Mouse (Mus musculus) right cerebral cortex, postnatal 25 days (tissue): ENCODE data around the gene Ssr2.
"Not testable (repeated sequence)": the region's sequence is repeated elsewhere in the genome, so short reads cannot be mapped to it uniquely, and the experiment has no call there.

Experiments used
- DNase-seq: peaks from one replicate; pipeline ENCODE4 v3.0.0; 2022

Gene Ssr2

GRCm38 (mm10) chr3:88605666-88606065 is 30.0 kb downstream of the Ssr2 start, which contains the start of gene Arhgef2:
Gene Arhgef2 (plus strand): TSS chr3:88605966.
- DNase-seq, result not testable (repeated sequence)

DNA sequence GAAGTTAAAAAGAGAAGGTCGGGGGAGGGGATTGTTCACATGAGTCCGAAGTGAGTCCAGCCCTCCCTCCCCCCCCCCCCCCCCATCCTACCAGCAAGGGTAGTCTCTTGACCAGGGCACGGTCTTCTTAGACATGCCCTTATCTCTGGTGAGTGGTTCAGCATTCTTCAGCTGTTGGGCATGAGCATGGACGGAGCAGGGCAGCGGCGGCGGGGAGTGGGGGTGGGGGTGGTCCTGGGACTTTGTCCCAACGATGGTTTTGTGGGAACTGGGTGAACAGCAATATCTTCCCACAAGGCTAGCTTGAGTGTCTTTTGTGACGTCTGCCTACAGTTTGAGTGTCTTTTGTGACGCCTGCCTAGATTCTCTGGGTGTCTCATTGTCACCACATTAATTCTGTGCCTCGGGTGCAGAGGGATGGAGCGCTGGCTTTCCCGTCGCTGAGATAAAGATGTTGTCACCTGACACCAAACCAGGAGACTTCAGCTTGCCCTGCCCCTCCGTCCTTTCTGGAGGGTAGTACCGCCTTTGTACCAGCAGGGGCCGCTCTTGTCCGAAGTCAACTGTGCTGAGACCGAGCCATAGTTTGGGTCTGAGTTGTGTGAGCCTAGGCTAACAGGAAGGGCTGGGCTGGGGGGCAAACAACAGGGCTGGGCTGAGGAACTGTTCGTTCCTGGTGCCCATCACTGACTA is 31.5 kb downstream of the Ssr2 start:
- peak; percentile 82 for DNase-seq

- DNase-seq, result no peak
Observed at GRCm38 (mm10) chr3:88607758-88608138, 32.1 kb downstream of the Ssr2 start.

GRCm38 (mm10) chr3:88609066-88609465 is 33.4 kb downstream of the Ssr2 start:
- no peak for DNase-seq

- no peak for DNase-seq
Observed at GRCm38 (mm10) chr3:88614418-88614817, 38.7 kb downstream of the Ssr2 start.

DNA sequence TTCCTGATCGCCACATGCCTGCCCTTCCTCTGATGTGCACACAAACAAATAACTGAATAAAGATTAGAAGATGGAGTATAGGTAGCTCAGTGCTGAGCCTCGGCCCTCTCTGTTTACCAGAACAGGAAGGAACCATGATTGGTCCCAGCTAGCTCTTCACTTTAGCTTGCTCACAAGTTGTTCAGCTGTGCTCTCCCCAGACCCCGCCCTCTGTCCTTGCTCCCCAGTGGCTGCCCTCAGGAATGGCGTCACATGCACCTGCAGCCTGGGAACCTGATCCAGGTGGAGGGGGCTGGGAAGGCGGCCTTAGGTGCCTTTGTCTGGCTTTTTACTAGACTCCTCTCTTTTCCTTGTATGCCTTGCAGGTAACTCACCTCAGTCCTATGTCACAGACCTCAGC is 39.4 kb downstream of the Ssr2 start:
- no peak for DNase-seq

DNA sequence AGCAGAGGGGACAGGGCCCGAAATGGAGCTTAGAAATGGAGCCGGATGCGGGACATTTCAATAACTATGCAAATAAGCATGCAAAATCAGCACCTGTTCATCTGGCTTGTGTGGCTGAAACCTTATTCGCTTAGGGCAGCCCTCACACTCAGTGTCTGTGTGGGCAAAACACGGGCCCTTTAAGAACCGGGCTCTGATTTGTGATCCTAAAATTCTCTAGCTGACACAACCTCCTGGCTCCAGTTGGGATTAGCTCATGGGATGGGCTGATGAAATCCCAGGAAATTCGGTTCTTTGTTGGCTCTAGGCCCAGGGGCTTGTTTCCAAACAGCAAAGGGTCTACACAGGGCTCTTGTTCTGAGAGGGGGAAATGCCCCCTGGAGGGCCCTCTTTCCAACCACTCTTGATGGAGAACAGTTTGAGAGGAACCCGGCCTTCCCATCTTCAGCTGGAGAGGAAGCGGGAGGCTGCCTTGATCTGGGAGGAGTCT is 40.3 kb downstream of the Ssr2 start:
- no peak for DNase-seq

- DNase-seq, result no peak
Observed at GRCm38 (mm10) chr3:88616951-88617500, 41.4 kb downstream of the Ssr2 start.

DNA sequence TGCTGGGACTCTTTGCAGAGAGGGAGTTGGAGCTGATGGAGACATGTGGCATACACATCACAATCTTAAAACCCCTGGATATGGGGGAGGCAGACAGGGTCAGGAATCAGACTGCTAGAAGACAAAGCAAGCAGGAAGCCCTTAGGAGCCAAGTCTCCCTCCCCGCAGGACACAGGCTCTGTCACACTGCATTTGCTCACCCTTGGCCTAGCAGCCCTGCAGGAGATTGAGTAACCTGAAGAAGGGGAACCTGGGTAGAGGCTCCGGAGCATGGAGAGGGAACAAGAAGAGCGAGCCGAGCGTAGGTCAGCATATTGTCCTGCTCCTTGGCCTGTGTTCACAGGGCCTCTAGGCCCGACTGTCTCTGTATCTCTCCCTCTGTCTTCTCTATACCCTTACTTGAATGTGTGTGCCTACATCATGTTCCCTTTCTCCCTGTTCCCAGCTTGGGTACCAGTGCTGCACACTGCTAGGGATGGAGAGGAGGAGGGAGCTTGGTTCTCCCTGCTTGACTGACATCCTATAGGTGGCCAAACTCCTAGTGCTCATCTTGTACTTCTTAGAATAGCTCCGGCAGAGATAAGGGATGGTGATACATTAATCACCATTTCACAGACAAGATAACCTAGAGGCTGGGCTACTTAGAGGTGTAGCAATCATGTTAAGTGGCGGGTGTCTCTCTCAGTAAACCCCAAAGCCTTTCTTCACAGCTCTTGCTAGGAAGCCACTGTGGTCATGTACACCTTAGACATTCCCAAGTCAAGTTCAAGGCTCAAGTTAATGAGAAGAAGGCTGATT is 42.6 kb downstream of the Ssr2 start:
- DNase-seq, result no peak

- DNase-seq, result no peak
Observed at GRCm38 (mm10) chr3:88619113-88620097, 43.7 kb downstream of the Ssr2 start.

GRCm38 (mm10) chr3:88620146-88620991 is 44.7 kb downstream of the Ssr2 start:
- DNase-seq, result no peak

- peak; percentile 59 for DNase-seq
Observed at GRCm38 (mm10) chr3:88620992-88621536, 45.4 kb downstream of the Ssr2 start.

- DNase-seq, result no peak
Observed at GRCm38 (mm10) chr3:88621537-88622112, 45.9 kb downstream of the Ssr2 start.

GRCm38 (mm10) chr3:88622113-88622940 is 46.7 kb downstream of the Ssr2 start:
- DNase-seq, result peak; percentile 46

DNA sequence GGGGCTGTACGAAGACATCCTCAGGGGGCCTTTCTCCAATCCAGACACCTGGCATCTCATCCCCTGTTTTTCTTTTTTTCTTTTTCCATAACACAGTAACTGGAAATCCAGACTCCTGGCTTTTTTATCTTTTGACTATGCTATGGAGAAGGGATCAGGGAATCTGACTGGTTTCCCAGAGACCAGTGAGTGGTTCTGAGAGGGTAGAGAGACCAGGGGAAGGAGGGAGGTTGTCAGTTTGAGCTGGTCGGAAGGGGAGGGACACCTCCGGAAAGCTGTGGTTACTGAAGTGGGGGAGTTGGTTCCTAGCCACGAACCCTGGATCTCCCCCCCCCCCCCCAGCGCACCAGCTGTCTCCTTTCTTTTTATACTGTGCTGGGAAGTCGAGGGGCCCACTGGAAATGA is 47.3 kb downstream of the Ssr2 start:
- DNase-seq, result no peak

DNA sequence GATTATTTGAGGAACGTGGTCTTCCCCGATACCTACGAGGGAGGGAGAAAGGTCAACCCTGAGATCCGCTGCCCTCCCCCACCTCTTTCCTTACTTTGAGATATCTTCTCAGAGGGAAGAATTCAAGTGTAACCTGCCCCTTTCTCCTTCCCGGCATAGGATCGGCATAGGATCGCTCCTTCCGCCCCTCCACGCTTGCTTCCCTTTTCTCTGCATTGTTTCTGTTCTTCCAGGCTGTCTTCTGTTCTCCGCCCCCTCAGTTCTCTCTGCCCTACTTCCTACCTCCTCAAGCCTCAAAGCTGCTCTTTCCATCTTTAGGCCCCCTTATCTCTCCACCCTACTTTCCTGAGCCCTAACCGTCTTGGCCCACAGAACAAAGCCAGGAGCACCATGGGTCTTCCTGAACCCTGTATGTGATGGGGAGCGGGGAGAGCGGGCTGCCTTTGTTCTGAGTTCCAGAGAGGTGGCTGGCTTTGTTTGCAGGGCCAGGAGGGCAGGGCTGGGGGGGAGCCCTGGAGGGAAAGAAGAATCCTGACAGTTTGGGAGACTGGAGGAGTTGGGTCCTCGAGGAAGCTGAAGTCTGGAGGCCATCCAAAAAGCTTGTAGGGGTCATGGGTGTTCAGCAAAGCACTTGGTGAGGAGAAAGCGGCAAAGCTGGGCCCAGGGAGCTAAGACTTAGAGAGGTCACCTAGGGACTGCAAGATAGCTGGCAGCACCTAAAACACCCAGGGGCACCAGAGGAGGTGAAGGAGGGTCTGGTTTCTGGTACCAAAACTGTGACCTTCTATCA is 47.9 kb downstream of the Ssr2 start:
- no peak for DNase-seq

- no peak for DNase-seq
Observed at GRCm38 (mm10) chr3:88624324-88624723, 48.6 kb downstream of the Ssr2 start.

DNA sequence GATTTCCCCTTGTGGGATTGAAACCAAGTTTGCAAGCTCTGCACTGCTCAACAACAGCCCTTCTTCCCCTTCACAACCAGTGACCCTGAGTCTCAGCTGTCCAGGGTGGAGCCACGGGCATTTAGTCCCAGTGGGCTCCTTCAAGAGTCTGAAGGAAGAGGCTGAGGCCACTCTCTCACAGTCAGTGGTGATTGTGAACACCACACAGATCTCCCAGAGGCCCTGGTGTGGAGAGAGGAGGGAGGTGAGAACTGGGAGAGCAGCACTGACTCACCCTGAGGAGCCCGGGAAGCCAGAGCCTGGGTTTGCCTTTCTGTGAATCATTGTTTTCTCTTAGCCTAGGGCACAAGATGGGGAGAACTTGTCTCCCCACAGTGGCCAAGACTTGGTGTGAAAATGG is 49.3 kb downstream of the Ssr2 start:
- no peak for DNase-seq

GRCm38 (mm10) chr3:88625531-88625930 is 49.9 kb downstream of the Ssr2 start:
- DNase-seq, result no peak
